Mouse (Mus musculus): Measurements from ENCODE around the gene Col9a2.

Gene Col9a2

GRCm38 (mm10) chr4:121077915-121078646 lies 38.9 kb downstream of the Col9a2 start:
- DNase-seq (ENCODE audit: low read depth, low spot score): no peak

- DNase-seq (ENCODE audit: low read depth, low spot score): no peak
Measured at GRCm38 (mm10) chr4:121080395-121080794, 41.2 kb downstream of the Col9a2 start.

- DNase-seq (ENCODE audit: low read depth, low spot score): no peak
Measured at GRCm38 (mm10) chr4:121084506-121084905, 45.3 kb downstream of the Col9a2 start.

- no peak for DNase-seq (ENCODE audit: low read depth, low spot score)
Measured at GRCm38 (mm10) chr4:121088696-121089095, 49.5 kb downstream of the Col9a2 start.

- DNase-seq (ENCODE audit: low read depth, low spot score): no peak
Measured at GRCm38 (mm10) chr4:121090211-121090610, 51.0 kb downstream of the Col9a2 start.

GRCm38 (mm10) chr4:121097650-121098378 lies 58.6 kb downstream of the Col9a2 start, which contains the start of gene Zmpste24:
TSS of gene Zmpste24 (minus strand) at chr4:121098241.
- DNase-seq (ENCODE audit: low read depth, low spot score): peak; percentile 88

- DNase-seq (ENCODE audit: low read depth, low spot score): no peak
Measured at GRCm38 (mm10) chr4:121103304-121103703, 64.1 kb downstream of the Col9a2 start.

Measured in retina, postnatal 7 days (tissue).